Mouse (Mus musculus): ENCODE measurements around the gene Ttc5. TPM values are rescaled to one million over a fixed set of nuclear protein-coding genes. Genes with fewer than 3 reads are reported as not detected.
A peak's percentile ranks its signal among the peaks of the same experiment; 100 is the strongest.
"Not testable (repeated sequence)": the region's sequence is repeated elsewhere in the genome, so short reads cannot be mapped to it uniquely, and the experiment has no call there.

Gene Ttc5
- polyA plus RNA-seq, 1 experiment: 70.5 TPM

- DNase-seq (ENCODE audit: extremely low spot score in 1 of 2, low spot score in 1 of 2): no peak
These were observed 3.2 kb downstream of the Ttc5 start for GRCm38 (mm10) chr14:50782166-50782565.

DNA sequence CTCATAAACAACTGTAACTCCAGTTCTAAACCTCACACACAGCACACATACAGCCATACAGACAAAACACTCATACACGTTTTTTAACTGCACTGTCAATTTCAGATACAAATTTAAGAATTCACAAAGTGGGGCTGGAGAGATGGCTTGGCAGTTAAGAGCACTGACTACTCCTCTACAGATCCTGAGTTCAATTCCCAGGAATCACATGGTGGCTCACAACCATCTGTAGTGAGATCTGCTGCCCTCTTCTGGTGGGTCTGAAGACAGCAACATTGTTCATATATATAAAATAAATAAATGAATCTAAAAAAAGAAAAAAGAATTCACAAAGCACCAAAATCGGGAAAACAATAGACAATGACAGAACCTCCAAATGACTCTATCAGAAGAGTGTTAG, 14.0 kb downstream of the Ttc5 start:
- peak in 1 of 2 experiments; percentile 40 for DNase-seq (ENCODE audit: extremely low spot score in 1 of 2, low spot score in 1 of 2)

DNA sequence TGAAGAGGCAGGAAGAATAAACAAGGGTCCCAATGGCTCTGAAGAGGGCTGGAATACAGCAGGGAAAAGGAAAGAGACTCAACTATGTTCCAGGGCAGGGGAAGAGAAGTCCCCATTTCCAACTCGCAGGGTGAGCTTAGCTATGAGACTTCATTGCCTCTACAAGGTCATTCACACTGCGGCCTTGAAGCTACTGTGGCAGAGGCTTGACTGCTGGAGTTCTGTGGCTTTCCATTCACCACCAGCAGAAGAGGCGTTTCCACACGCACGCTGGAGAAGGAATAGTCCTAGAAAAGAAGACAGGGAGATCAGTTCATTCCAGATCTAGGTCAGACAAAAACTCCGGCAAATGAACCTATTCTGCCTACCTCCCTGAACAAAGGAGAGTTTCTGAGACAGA, 19.6 kb downstream of the Ttc5 start:
- DNase-seq (ENCODE audit: extremely low spot score in 1 of 2, low spot score in 1 of 2): no peak

DNA sequence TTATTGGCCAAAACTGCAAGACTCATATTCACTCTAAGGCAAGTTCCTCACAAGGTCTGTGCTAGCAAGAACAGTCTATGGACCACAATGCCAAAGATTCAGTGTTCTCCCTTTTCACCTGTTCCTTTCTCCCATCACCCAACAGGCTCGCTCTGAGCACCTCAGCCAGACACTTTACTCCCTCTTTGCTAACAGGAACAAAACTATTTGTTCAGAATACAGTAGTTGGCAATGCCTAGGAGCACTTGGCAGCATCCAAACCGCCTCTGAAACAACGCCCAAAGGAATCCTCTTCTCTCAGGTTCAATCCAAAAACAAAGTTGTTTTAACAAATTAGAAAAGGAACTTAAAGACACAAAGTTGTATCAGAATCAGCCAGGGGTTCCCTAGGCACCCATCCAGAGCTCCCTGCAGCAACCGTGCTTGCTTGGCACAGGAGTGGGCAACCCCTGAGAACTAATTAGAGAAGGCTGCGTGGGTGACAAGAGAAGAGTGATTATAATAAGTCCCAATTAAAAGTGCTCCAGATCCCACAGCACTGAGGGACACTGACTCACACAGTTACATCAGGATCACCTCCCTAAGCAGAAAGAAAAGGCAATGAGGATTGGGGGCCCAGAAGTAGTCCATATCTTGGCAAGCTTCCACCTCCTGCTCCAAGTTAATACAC, 26.8 kb downstream of the Ttc5 start:
- DNase-seq (ENCODE audit: extremely low spot score in 1 of 2, low spot score in 1 of 2): peak; percentile 30 to 44

DNA sequence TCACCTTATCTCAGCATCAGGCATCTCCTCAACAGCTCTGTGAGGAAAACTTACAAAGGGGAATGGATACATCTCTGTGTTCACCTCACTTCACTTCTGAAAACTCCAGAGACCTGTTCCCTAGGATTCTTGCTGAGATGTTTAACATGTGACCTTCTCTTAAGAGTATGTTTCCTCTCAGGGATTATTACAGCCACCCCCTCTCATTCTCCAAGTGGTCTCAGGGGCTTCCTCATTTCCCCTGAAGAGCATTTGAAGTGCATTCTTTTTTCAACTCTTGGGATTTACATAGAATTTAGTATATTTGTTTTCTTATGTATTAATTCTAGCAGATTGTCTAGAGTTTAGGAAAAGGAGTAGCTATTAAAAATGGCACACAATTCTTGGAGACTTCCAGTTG, 40.3 kb downstream of the Ttc5 start, which contains the start of gene Olfr749:
Gene Olfr749 (minus strand): TSS at position 101 of the 400 bp plus-strand sequence.
- no peak for DNase-seq (ENCODE audit: extremely low spot score in 1 of 2, low spot score in 1 of 2)

- DNase-seq (ENCODE audit: extremely low spot score in 1 of 2, low spot score in 1 of 2): no peak
These were observed 43.7 kb downstream of the Ttc5 start for GRCm38 (mm10) chr14:50741584-50741983.

GRCm38 (mm10) chr14:50740334-50740733, 45.0 kb downstream of the Ttc5 start:
- no peak for DNase-seq (ENCODE audit: extremely low spot score in 1 of 2, low spot score in 1 of 2)

- not testable (repeated sequence) for DNase-seq (ENCODE audit: extremely low spot score in 1 of 2, low spot score in 1 of 2)
These were observed 62.9 kb downstream of the Ttc5 start for GRCm38 (mm10) chr14:50722371-50722770.

DNA sequence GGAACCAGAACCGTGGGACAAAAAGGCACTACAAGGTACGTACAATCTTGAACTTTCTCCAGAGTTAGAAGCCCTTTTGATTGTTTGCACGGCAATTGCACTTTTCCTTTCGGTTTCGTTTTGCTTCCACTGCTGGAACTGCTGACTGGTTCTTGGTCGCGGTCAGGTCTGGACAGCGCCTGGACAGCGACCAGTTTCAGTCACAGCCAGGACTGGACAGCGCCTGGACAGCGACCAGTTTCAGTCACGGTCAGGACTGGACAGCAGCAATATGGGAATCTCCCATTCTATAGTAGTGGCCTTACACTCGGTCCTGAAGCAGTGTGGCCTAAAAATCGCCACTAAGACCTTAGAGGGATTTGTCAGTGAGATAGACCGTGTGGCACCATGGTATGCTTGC, 65.4 kb downstream of the Ttc5 start:
- DNase-seq (ENCODE audit: extremely low spot score in 1 of 2, low spot score in 1 of 2): not testable (repeated sequence)

Other genes with a start within 250 kb of the Ttc5 start
- not detected in 2 replicates for gene Olfr744, start 170.6 kb downstream of the Ttc5 start, polyA plus RNA-seq (2012; rRNA removed)
- 0.06 TPM in 1 of 2 replicates, not detected in the other for gene Olfr745, start 146.1 kb downstream of the Ttc5 start, polyA plus RNA-seq (2012; rRNA removed)
- not detected in 2 replicates for gene Olfr746, start 138.4 kb downstream of the Ttc5 start, polyA plus RNA-seq (2012; rRNA removed)
- not detected in 2 replicates for gene Olfr747, start 92.3 kb downstream of the Ttc5 start, polyA plus RNA-seq (2012; rRNA removed)
- gene Olfr748, start 78.1 kb downstream of the Ttc5 start, polyA plus RNA-seq (2012; rRNA removed): not detected in 2 replicates
- 0.13 and 0.14 TPM in 2 replicates for gene Olfr749, start 40.4 kb downstream of the Ttc5 start, polyA plus RNA-seq (2012; rRNA removed)
- gene Ccnb1ip1, start 22.2 kb upstream of the Ttc5 start, polyA plus RNA-seq (2012; rRNA removed): 0.06 and 0.08 TPM in 2 replicates
- 58.4 and 58.7 TPM in 2 replicates for gene Parp2, start 22.3 kb upstream of the Ttc5 start, polyA plus RNA-seq (2012; rRNA removed)
- gene Tep1, start 85.0 kb upstream of the Ttc5 start, polyA plus RNA-seq (2012; rRNA removed): 3.5 and 5.2 TPM in 2 replicates
- 3.1 and 3.3 TPM in 2 replicates for gene Klhl33, start 112.0 kb upstream of the Ttc5 start, polyA plus RNA-seq (2012; rRNA removed)
- 66.7 and 70.0 TPM in 2 replicates for gene Osgep, start 139.4 kb upstream of the Ttc5 start, polyA plus RNA-seq (2012; rRNA removed)
- 60.2 and 60.5 TPM in 2 replicates for gene Apex1, start 139.4 kb upstream of the Ttc5 start, polyA plus RNA-seq (2012; rRNA removed)
- 156 and 184 TPM in 2 replicates for gene Pip4p1, start 145.3 kb upstream of the Ttc5 start, polyA plus RNA-seq (2012; rRNA removed)
- 27.2 and 30.1 TPM in 2 replicates for gene Pnp, start 145.6 kb upstream of the Ttc5 start, polyA plus RNA-seq (2012; rRNA removed)
- gene Gm49342, start 159.0 kb upstream of the Ttc5 start, polyA plus RNA-seq (2012; rRNA removed): 25.7 and 37.9 TPM in 2 replicates
- gene Pnp2, start 170.5 kb upstream of the Ttc5 start, polyA plus RNA-seq (2012; rRNA removed): 1.3 and 1.7 TPM in 2 replicates
- 0.16 TPM in 1 of 2 replicates, not detected in the other for gene Rnase10, start 222.2 kb upstream of the Ttc5 start, polyA plus RNA-seq (2012; rRNA removed)

All from frontal cortex, adult 2 months (tissue).